Mouse (Mus musculus) stomach, embryonic 16.5 days (tissue): ENCODE data around the gene Ndufab1. TPM values are rescaled to one million over a fixed set of nuclear protein-coding genes. Genes with fewer than 3 reads are reported as not detected.

ENCODE experiments used
- ATAC-seq: fragments of 200-750 bp; cut with Nextera tagmentation; 2 replicates; pipeline ENCODE4 v1.8.0; 2017; ENCODE audit warnings: moderate number of reproducible peaks, moderate TSS enrichment; ENCODE audit not compliant: insufficient read depth, low FRiP score
- H3K27ac ChIP-seq: fragments of 300-500 bp; sonication (generic); 2 replicates; pipeline ENCODE4 v1.5.1; 2014; ENCODE audit warnings: low read length
- H3K27me3 ChIP-seq: fragments of 300-500 bp; sonication (generic); 2 replicates; pipeline ENCODE4 v1.6.1; 2014; ENCODE audit warnings: low read length, control low read depth, mixed read lengths; ENCODE audit not compliant: control insufficient read depth, insufficient read depth
- H3K36me3 ChIP-seq: fragments of 300-500 bp; sonication (generic); 2 replicates; pipeline ENCODE4 v1.6.1; 2014; ENCODE audit warnings: low read length; ENCODE audit not compliant: control insufficient read depth, insufficient read depth
- H3K4me1 ChIP-seq: fragments of 300-500 bp; sonication (generic); 2 replicates; pipeline ENCODE4 v1.6.1; 2014; ENCODE audit warnings: low read length, control low read depth, mixed read lengths; ENCODE audit not compliant: control insufficient read depth, insufficient read depth
- H3K4me2 ChIP-seq: fragments of 300-500 bp; sonication (generic); 2 replicates; pipeline ENCODE4 v1.6.1; 2014; ENCODE audit warnings: low read depth, low read length, mixed read lengths
- H3K4me3 ChIP-seq: fragments of 300-500 bp; sonication (generic); replicated peaks from 2 replicates; pipeline ENCODE4 v1.5.1; 2014; ENCODE audit warnings: mild to moderate bottlenecking, low read length
- H3K9ac ChIP-seq: fragments of 300-500 bp; sonication (generic); 2 replicates; pipeline ENCODE4 v1.6.1; 2014; ENCODE audit warnings: low read length
- H3K9me3 ChIP-seq: fragments of 300-500 bp; sonication (generic); replicated peaks from 2 replicates; pipeline ENCODE4 v1.6.1; 2016; ENCODE audit warnings: low read length, control low read depth; ENCODE audit not compliant: control insufficient read depth
- WGBS: fragments of 180-500 bp; shearing (Covaris S2); extraction: QIAGEN DNeasy Blood & Tissue Kit; methylation state at CpG from one replicate; pipeline ENCODE4 v1.1.7; 2014; 5-methylcytosine and 5-hydroxymethylcytosine counted together
- polyA plus RNA-seq: library from polyadenylated mRNA; unstranded; fragments of >200 nt; fragmentation: Nextera tagmentation; extraction: Ambion mirVana; gene quantifications from 2 replicates; pipeline ENCODE4 v1.2.1, GENCODE M21; 2015

Gene Ndufab1
- polyA plus RNA-seq, 1 experiment from 2014 or later = 676 TPM

DNA sequence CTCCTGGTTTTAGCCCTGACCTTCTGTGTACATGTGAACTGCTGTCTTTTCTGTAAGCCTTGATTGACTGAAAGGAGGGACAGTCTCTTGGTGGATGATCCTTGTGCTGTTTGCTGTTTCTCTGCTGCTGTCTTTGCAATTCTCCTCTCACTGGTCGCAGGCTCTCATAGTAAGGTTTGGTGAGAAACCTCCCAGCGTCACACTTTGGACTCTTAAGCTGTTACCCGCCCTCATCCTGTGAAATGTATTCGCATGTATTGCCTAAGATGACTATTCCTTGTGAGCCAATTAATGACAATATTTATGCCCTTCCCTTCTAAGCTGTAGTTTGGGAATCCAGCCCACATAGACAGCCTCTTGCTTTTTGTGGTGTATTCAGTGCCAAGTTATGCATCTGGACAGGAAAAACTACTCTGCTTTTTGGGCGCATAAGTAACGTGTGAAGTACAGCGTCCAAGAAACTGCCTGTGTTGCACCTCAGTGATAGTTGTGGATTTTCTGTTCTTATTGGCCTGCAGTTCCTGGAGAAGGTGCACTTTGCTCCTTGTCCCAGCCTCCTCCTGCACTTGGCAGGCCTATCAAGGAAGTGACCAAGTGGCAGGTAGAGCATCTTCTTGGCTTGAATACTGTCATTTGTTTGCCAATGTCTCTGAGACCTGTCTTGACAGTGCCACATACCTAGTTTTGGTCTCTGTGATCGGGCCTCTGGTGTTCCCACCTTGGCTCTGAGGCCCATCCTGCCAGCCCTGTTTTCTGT, 21.7 kb downstream of the Ndufab1 start:
- Histone ChIP-seq H3K36me3 (peaks cover 25% of the 10 kb centered on the region), H3K4me1 (no peaks in the 10 kb centered on the region), H3K9me3 (no peaks in the 10 kb centered on the region), H3K4me3 (no peak overlapping the region), H3K9ac (no peak overlapping the region), H3K27me3 (no peaks in the 10 kb centered on the region), H3K4me2 (no peak overlapping the region), H3K27ac (no peak overlapping the region; the same call in 1 of the 2 replicates)
- ATAC-seq = peak; percentile 33; the same call in 1 of the 2 replicates
- WGBS = 88% methylated on average over 8 of the region's 8 CpGs

DNA sequence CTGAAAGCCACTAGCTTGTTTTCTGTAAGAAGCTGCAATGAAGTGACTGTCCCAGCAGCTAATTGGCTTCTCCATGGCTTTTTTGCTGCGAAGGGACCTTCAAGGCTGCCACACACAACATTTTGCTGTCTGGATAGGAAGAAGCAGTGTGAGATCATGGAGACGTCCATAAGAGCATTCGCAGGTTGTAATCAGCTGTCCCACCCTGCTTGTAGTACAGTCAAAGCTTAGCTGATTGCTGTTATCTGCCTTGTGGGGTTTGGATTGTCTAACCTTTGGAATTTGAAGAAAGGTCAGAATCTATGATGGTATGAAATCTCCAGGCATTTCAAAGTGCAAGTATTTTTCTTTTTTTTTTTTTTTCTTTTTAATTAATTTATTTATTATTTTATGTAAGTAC, 27.3 kb downstream of the Ndufab1 start:
- WGBS = 72% methylated on average over 3 of the region's 3 CpGs

DNA sequence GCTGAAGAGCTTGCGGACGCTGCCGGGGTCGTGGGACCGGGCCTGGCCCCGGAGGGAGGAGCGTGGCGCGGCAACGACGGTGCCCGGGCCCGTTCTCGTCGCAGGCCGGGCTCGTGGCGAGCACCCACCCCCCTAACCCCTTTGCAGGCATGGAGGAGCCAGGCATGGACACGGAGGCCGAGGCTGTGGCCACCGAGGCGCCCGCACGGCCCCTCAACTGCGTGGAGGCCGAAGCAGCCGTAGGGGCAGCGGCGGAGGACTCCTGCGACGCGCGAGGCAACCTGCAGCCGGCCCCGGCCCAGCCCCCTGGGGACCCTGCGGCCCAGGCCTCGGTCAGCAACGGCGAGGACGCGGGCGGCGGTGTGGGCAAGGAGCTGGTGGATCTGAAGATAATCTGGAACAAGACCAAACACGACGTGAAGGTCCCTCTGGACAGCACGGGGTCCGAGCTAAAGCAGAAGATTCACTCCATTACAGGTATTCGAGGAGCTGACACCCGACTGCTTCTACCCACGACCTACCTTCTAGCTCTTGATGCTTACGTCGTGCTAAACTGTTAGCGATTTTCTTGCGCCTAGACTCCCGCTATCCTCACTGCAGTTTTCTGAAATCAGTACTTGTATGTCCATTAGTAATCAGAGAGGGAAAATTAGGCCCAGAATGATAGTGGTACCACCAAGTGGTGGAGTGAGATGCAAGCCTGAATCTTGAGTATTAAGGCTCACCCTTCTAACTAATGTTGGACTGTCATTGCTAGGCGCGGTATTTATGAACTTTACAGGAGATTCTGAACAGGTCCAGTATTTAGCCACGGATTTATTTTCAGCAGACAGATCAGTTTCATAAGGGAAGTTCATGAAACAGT, 33.9 kb downstream of the Ndufab1 start:
- Histone ChIP-seq H3K27ac (peak overlapping the region; percentile 96), H3K36me3 (0 out of 2 replicates have a peak, but pooled peaks cover 7% of the 10 kb centered on the region)
- ATAC-seq = peak; percentile 14

More for the DNA sequence above, 27.3 kb downstream of the Ndufab1 start:
- Histone ChIP-seq H3K4me2 (no peak overlapping the region), H3K36me3 (peaks cover 26% of the 10 kb centered on the region), H3K9ac (no peak overlapping the region), H3K27me3 (no peaks in the 10 kb centered on the region), H3K4me3 (no peak overlapping the region), H3K27ac (no peak overlapping the region), H3K9me3 (no peaks in the 10 kb centered on the region), H3K4me1 (peaks cover 4% of the 10 kb centered on the region; the same call in 1 of the 2 replicates)
- no peak for ATAC-seq

GRCm38 (mm10) chr7:122066945-122067516, 34.7 kb downstream of the Ndufab1 start, which contains the start of the genes Ubfd1 and Ears2:
Ubfd1 (plus strand) TSS chr7:122067175.
Ears2 (minus strand) TSS chr7:122067263.
- H3K27ac ChIP-seq = peak within 1 kb of the TSS; percentile 96
- no peaks in the 10 kb centered on the region for H3K27me3 ChIP-seq
- no peaks in the 10 kb centered on the region for H3K9me3 ChIP-seq
- H3K4me1 ChIP-seq = peaks cover 23% of the 10 kb centered on the region
- 0% methylated on average over 60 of the region's 60 CpGs for WGBS
- peak within 1 kb of the TSS; percentile 95 for H3K9ac ChIP-seq
- peak within 1 kb of the TSS; percentile 69 for H3K4me2 ChIP-seq
- peak within 1 kb of the TSS; percentile 96 for H3K4me3 ChIP-seq
- 0 out of 2 replicates have a peak, but pooled peaks cover 4% of the 10 kb centered on the region for H3K36me3 ChIP-seq
- peak; percentile 99 for ATAC-seq

More for the DNA sequence above, 33.9 kb downstream of the Ndufab1 start:
- under 1% methylated on average over 55 of the region's 58 CpGs for WGBS
- Histone ChIP-seq H3K27me3 (no peaks in the 10 kb centered on the region), H3K4me1 (peaks cover 23% of the 10 kb centered on the region), H3K9ac (peak overlapping the region; percentile 95), H3K4me3 (peak overlapping the region; percentile 96), H3K9me3 (no peaks in the 10 kb centered on the region), H3K4me2 (peak overlapping the region; percentile 69)

GRCm38 (mm10) chr7:122066102-122066944, 35.4 kb downstream of the Ndufab1 start:
- WGBS = 12% methylated on average over 31 of the region's 31 CpGs
- Histone ChIP-seq H3K27me3 (no peaks in the 10 kb centered on the region), H3K4me3 (peak overlapping the region; percentile 96), H3K27ac (peak overlapping the region; percentile 96), H3K9me3 (no peaks in the 10 kb centered on the region), H3K4me2 (peak overlapping the region; percentile 69), H3K4me1 (peaks cover 23% of the 10 kb centered on the region), H3K9ac (peak overlapping the region; percentile 95), H3K36me3 (no peaks in the 10 kb centered on the region)
- no peak; the same call in 1 of the 2 replicates for ATAC-seq

DNA sequence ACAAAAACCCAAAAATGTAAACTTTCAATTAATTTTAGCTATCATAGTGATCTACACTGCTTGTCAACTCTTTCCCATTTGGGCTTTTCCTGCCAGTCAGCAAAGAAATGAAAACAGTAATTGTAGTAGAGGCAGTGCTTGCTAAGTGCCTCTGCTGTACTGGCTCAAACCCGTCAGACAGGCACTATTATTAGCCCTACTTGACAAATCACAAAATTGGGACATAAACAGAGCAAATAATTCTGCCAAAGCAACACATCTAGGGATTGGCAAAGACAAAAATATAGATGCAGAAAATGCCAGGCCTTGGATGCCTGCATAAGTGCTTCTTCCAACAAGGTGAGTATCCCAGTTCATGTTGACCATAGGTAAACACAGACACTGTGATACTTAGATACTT, 36.0 kb downstream of the Ndufab1 start:
- Histone ChIP-seq H3K9ac (peak overlapping the region; percentile 95; the same call in 1 of the 2 replicates), H3K27me3 (no peaks in the 10 kb centered on the region), H3K27ac (0 out of 2 replicates have a peak overlapping the region, but pooled peaks have one; percentile 96), H3K4me3 (peak overlapping the region; percentile 96), H3K9me3 (no peaks in the 10 kb centered on the region), H3K4me2 (peak overlapping the region; percentile 69), H3K36me3 (no peaks in the 10 kb centered on the region; the same call in 1 of the 2 replicates), H3K4me1 (peaks cover 23% of the 10 kb centered on the region)
- no peak for ATAC-seq
- WGBS = 34% methylated on average over 1 of the region's 1 CpGs

- no peak overlapping the region for H3K4me2 ChIP-seq
- H3K4me3 ChIP-seq = no peak overlapping the region
- no peak for ATAC-seq
- no peaks in the 10 kb centered on the region for H3K4me1 ChIP-seq
- H3K36me3 ChIP-seq = peaks cover 5% of the 10 kb centered on the region
- 84% methylated on average over 5 of the region's 5 CpGs for WGBS
- H3K9ac ChIP-seq = no peak overlapping the region
- H3K9me3 ChIP-seq = no peaks in the 10 kb centered on the region
- no peaks in the 10 kb centered on the region for H3K27me3 ChIP-seq
- H3K27ac ChIP-seq = no peak overlapping the region
Observed at GRCm38 (mm10) chr7:122056633-122057032, 45.1 kb downstream of the Ndufab1 start.

DNA sequence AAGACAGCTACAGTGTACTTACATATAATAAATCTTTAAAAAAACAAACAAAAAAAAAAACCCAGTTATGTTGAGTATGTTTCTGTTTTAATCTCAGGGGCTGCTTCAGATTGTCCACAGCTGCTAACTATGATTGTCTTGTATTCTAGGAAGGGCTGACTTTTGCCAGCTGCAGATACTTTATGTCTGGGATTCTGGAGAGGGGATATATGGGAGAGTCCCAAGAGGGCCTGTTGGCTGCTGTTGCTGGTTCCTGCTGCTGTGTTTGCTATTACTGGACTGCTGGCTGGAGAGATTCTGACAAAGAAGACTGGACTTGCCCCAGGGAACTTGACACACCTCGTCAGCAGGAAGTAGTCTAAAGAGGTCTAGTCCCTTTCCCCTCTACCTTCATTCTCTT, 50.9 kb downstream of the Ndufab1 start:
- no peak for ATAC-seq
- WGBS = 76% methylated on average over 1 of the region's 1 CpGs

More for the DNA sequence above, 50.9 kb downstream of the Ndufab1 start:
- no peaks in the 10 kb centered on the region for H3K4me1 ChIP-seq
- H3K4me2 ChIP-seq = no peak overlapping the region
- H3K36me3 ChIP-seq = peaks cover 10% of the 10 kb centered on the region; the same call in 1 of the 2 replicates
- H3K27ac ChIP-seq = no peak overlapping the region
- no peak overlapping the region for H3K9ac ChIP-seq
- no peaks in the 10 kb centered on the region for H3K27me3 ChIP-seq
- no peaks in the 10 kb centered on the region for H3K9me3 ChIP-seq
- H3K4me3 ChIP-seq = no peak overlapping the region
